ENCODE assay signal across 8 mouse cellular contexts in the genomic region with DNA sequence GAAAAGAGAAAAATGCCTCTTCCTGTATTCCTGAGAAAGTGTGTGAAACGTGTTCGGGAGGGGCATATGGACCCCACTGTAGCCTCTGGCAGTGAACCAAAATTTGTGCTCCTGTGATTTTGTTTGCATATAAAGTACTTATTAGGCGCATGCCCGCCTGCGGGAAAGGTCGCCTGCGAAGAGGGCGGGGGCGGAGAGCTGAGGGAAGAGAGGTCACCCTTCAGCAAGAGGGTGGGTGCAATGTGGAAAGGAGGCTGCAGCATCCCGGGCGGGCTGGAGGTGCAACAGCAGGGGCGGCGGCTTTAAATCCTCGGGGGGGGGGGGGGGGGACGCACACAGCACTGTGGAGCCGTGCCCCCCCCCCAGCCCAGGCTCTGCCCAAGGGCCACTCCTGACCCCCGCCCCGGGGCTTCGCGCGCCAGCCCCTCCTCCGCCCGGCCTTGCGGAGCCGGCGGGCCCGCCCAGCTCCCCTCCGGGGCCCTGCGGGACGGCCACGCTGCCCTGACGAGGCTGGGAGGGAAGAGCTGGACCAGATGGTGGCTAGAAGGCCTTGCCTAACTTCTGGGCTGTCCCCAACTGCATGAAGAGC.
DNase-seq lines count a peak whose midpoint lies in the region; ATAC-seq and TF ChIP-seq lines count a peak whose summit lies in the region.

No protein-coding gene starts in this region.

- peak overlapping the region; percentile 77 for H3K4me2 ChIP-seq in neural tube, embryonic 13.5 days

- ATAC-seq in frontal cortex, adult (ENCODE audit: low TSS enrichment) = no peak
- ATAC-seq in neural tube, embryonic 13.5 days (ENCODE audit: low read depth) = peak; percentile 94

- peak overlapping the region; percentile 40 for H3K4me3 ChIP-seq in ES-Bruce4 (ENCODE audit: low read depth, low read length)
- peak overlapping the region; percentile 60 for H3K4me3 ChIP-seq in embryonic facial prominence, embryonic 10.5 days
- peak overlapping the region; percentile 45 for H3K4me3 ChIP-seq in neural tube, embryonic 13.5 days

- no peaks in the 10 kb centered on the region for H3K36me3 ChIP-seq in ES-Bruce4 (ENCODE audit: control insufficient read depth, insufficient read depth, low read length, poor library complexity, severe bottlenecking)
- H3K36me3 ChIP-seq in embryonic facial prominence, embryonic 10.5 days (replicated peaks) = no peaks in the 10 kb centered on the region
- H3K36me3 ChIP-seq in neural tube, embryonic 13.5 days = no peaks in the 10 kb centered on the region

- no peak for TF ChIP-seq POLR2A in ES-Bruce4 (IDR thresholded peaks at IDR 0.05; ENCODE audit: insufficient read depth, low read length)

- no peak for TF ChIP-seq CTCF in ES-Bruce4 (IDR thresholded peaks at IDR 0.05; ENCODE audit: low read depth, low read length)

- 6% methylated on average over 30 of the region's 32 CpGs for WGBS in embryonic facial prominence, embryonic 10.5 days
- WGBS in neural tube, embryonic 13.5 days = 3% methylated on average over 25 of the region's 32 CpGs

- H3K9ac ChIP-seq in ES-Bruce4 (ENCODE audit: low read depth, poor library complexity, severe bottlenecking) = no peak overlapping the region
- H3K9ac ChIP-seq in neural tube, embryonic 13.5 days = peak overlapping the region; percentile 73

- peak; percentile 8 to 16 for DNase-seq in frontal cortex, postnatal 10 days (ENCODE audit: low spot score in 2 of 2)
- peak; percentile 58 for DNase-seq in embryonic facial prominence, embryonic 10.5 days (ENCODE audit: low spot score)
- peak; percentile 29 to 32 for DNase-seq in heart, postnatal 14 days
- peak; percentile 59 to 73 for DNase-seq in kidney, postnatal 4 days
- no peak for DNase-seq in spleen, adult 12 weeks (ENCODE audit: low spot score)

- no peaks in the 10 kb centered on the region; the same call in 1 of the 2 replicates for H3K27me3 ChIP-seq in ES-Bruce4 (ENCODE audit: control insufficient read depth, insufficient read depth, low read length, poor library complexity, severe bottlenecking)
- no peaks in the 10 kb centered on the region for H3K27me3 ChIP-seq in embryonic facial prominence, embryonic 10.5 days (replicated peaks; ENCODE audit: low read depth, poor library complexity, severe bottlenecking)
- H3K27me3 ChIP-seq in neural tube, embryonic 13.5 days = no peaks in the 10 kb centered on the region

- peaks cover 1% of the 10 kb centered on the region for H3K4me1 ChIP-seq in ES-Bruce4 (ENCODE audit: control insufficient read depth, insufficient read depth, low read length)
- H3K4me1 ChIP-seq in embryonic facial prominence, embryonic 10.5 days = peaks cover 9% of the 10 kb centered on the region
- H3K4me1 ChIP-seq in neural tube, embryonic 13.5 days (replicated peaks) = peaks cover 10% of the 10 kb centered on the region

- intact Hi-C loops in heart, postnatal 14 days (cut with DNase I) = no loop called here

- no peak for TF ChIP-seq EP300 in ES-Bruce4 (IDR thresholded peaks at IDR 0.05; ENCODE audit: insufficient read depth, low read depth, low read length)

- H3K27ac ChIP-seq in ES-Bruce4 (ENCODE audit: insufficient read depth, low read length) = no peak overlapping the region
- H3K27ac ChIP-seq in embryonic facial prominence, embryonic 10.5 days (replicated peaks) = peak overlapping the region; percentile 76
- peak overlapping the region; percentile 46; the same call in 1 of the 2 replicates for H3K27ac ChIP-seq in neural tube, embryonic 13.5 days (replicated peaks)

- H3K9me3 ChIP-seq in ES-Bruce4 (replicated peaks; ENCODE audit: control insufficient read depth, insufficient read depth, low read length, poor library complexity, severe bottlenecking) = no peaks in the 10 kb centered on the region
- H3K9me3 ChIP-seq in embryonic facial prominence, embryonic 10.5 days = no peaks in the 10 kb centered on the region
- no peaks in the 10 kb centered on the region for H3K9me3 ChIP-seq in neural tube, embryonic 13.5 days
